Mouse (Mus musculus) G1E (cell line): ENCODE results near the gene Sin3b.

ENCODE experiments used
- CTCF ChIP-seq: IDR thresholded peaks from 2 replicates; pipeline ENCODE4 v1.5.1; 2012; ENCODE audit warnings: low read depth, low read length, inconsistent platforms, mixed read lengths
- TAL1 ChIP-seq: conservative IDR thresholded peaks from 2 replicates; pipeline ENCODE4 v1.6.1; 2012; ENCODE audit warnings: low read depth, low read length, inconsistent platforms, mixed read lengths

DNA sequence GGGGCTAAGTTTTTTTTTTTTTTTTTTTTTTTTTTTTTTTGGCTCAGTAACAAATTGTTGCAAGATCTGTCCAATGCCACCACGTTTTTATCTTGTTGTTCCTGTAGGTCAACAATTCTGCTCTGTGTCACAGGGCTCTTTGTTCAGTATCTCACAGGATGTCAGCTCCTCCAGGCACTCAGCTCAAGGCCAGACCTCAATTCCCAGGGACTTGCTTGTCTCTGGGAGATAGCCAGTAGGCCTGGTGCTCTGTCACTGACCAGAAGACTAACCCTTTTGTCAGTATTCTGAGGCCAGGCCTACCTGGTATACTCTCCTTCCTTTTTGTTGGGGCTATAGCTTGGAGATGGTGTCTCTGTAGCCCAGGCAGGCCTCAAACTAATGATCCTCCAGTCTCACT, 2.5 kb upstream of the Sin3b start:
- TF ChIP-seq TAL1 (no peak), CTCF (no peak)
